Mouse (Mus musculus): Measurements from ENCODE around the gene Mcrip2.

- TF ChIP-seq POLR2A (IDR thresholded peaks at IDR 0.05; ENCODE audit: control insufficient read depth, extremely low read depth, insufficient read depth, low read length, poor library complexity): no peak
- no peak for TF ChIP-seq CTCF (IDR thresholded peaks at IDR 0.05; ENCODE audit: borderline replicate concordance, control insufficient read depth, extremely low read depth, insufficient read depth, low read length, poor library complexity)
These were observed 48.5 kb upstream of the Mcrip2 start for GRCm38 (mm10) chr17:25916931-25917647.
